Mouse (Mus musculus) right cerebral cortex, postnatal 4 days (tissue): ENCODE measurements at regions not wholly inside any gene's neighbourhood (a gene's known extent, or its start where the extent isn't known, plus 50 kb on each side); places are given as distances from the start of the nearest gene placed in this dataset.

Experiments used
- DNase-seq: peaks from one replicate; pipeline ENCODE4 v3.0.0-alpha.2; 2022

DNA sequence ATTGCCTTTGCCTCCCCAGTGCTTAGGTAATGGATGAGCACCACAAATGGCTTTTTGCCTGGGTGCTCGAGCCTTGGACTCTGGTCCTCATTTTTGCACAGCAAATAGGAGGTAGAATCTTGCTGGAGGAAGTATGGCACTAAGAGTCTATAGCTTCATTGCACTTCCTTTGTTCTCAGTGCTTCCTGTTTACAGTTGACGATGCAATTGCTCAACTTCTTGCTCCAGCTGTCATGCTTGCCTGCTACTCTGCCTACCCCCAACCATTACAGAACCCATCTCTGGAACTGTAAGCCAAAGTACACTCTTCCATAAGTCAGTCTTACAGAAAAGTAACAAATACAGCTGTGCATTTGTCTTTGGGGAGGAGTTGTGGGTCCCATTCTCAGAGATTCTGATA, 79.8 kb upstream of the Slc7a14 start:
- DNase-seq: no peak

GRCm38 (mm10) chr3:31375678-31376077, 65.5 kb upstream of the Slc7a14 start:
- no peak for DNase-seq

DNA sequence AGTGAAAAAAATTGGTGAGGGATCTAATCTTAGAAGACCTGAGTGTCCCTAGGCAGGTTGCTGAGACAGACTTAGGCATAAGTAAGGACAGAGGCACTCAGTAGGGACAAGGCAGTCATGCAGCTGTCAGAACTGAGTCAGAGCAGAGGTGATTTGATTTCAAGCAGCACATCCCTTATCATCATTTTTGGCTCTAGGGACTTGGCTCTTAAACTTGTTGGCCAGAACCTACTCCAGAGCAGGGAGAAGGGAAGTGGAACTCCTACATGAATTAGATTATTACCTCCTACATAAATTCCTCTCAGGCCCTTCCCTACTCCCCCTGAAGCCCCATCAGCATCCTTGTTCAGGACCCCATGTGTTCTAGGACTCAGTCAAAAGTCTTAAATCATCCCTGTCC, 63.9 kb upstream of the Slc7a14 start:
- no peak for DNase-seq

GRCm38 (mm10) chr3:31368259-31368658, 58.1 kb upstream of the Slc7a14 start:
- no peak for DNase-seq
